Mouse (Mus musculus): ENCODE measurements at regions not wholly inside any gene's neighbourhood (a gene's known extent, or its start where the extent isn't known, plus 50 kb on each side); places are given as distances from the start of the nearest gene placed in this dataset.
"Not testable (repeated sequence)": the region's sequence is repeated elsewhere in the genome, so short reads cannot be mapped to it uniquely, and the experiment has no call there.

DNA sequence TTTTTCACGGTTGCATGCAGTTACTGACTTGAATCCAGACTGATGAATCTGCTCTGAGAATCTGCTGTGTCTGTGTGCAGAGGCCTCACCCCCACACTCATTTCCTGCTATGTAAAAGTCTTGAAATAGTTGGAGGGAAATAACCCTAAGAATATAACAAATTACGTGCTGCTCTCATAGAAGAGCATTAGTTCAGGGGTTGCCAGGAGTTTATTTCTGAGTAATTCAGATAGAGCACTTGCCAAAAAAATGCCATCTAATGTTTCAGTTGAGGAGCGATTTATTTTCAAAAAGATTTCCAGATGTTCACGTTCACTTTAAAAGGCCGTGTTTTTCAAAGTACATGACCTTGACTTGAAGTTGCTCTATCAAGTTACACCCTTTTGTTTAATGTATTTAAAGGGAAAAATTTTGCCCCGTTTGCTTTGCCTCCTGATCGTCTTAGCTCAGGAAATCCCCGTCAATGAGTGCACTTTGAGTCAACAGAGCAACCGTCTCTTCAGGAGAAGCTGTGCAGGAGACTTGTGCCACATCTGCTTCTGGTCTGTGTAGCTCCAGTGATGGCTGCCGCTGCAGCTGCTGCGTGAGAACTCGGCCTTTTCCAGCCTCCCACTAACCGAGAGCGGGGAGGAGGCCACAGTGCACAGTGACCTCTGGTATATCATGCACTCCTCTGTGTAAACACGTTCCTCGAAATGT, 50.9 kb upstream of the Sec61g start:
- DNase-seq (ENCODE audit: low spot score in 2 of 2): peak; percentile 1 to 8

DNA sequence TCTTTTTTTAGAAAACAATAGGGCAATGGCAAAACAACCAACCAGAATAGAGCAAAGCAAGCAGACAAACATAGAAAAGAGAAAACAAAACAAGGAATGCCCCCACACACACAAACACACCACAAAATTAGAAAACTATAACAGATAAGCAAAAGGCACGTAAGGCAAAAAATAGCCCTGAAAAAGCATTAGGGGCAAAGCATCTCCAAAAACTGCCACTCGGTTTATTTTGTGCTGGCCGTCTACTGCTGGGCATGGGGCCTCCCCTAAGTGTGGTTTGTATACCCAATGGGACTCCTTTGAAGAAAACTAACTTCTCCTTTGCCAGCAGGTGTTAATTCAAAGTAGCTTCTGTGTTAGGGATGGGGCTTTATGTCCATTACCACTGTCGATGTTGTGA, 53.4 kb upstream of the Sec61g start:
- DNase-seq (ENCODE audit: low spot score in 2 of 2): no peak

DNA sequence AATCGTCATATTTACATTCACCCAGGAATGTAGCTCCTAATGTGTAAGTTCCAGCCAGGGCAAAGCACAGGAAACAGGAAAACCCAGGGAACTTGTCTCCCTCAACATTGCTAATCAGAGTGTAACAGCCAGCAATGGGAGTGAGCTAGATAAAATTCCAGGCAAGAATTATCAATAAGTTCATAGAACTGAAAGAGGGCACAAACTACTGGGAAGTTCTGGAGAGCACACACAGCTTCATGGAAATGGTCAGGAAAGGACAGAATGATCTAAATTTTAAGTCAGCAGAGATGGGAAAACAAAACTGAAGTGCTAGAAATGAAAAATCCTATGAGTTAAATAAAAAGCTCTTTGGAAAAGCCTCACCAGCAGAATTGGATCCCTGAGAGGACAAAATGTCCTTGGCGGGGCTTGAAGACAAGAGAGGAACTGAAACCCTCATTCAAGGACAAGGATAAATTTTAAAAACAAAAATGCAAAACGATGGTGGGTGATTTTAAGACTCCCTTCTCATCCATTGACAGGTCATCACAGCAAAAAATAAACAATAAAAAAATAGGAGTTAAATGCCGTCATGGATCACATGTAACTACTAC, 80.9 kb upstream of the Sec61g start:
- DNase-seq (ENCODE audit: low spot score in 2 of 2): peak in 1 of 2 experiments; percentile 38

DNA sequence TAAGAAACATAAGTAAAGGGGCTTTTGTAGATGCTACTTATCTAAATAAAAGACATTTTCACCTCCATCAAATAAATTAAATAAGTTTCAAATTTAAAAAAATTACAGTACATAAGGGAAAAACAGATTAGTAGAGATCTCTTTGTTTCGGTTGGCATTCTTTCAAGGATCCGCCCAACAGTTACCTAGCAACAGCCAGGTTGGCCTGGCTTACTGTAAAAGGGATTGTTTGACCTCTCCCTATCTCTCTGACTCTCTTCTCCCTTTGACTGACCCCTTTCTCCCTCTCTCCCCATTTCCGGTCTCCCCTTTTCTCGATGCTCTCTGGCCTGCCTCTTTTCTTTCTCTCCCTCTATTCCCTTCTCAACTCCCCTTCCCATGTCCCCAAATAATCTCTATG, 82.3 kb upstream of the Sec61g start:
- DNase-seq (ENCODE audit: low spot score in 2 of 2): no peak

DNA sequence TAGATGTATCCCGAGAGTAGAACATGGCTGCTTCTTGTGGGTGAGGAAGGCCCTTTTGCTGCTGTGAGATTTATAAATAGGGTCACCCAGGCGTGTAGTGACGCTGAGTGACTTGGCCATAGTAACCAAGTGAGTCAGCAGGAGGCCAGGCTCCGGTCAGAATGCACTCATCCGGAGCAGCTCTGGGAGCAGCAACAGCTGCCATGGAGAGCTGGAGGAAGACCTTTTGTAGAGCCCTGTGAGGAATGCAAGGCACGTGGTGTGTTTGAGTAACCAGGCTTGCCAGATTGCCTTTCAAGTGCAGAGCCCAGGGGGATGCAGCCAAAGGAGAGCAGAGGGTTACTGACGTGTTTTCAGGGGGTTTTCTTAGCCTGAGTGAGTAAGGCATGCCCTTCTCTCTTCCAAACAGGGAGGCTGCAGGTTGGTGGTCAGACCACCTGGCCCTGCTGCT, 83.2 kb upstream of the Sec61g start:
- DNase-seq (ENCODE audit: low spot score in 2 of 2): peak; percentile 83 to 86

DNA sequence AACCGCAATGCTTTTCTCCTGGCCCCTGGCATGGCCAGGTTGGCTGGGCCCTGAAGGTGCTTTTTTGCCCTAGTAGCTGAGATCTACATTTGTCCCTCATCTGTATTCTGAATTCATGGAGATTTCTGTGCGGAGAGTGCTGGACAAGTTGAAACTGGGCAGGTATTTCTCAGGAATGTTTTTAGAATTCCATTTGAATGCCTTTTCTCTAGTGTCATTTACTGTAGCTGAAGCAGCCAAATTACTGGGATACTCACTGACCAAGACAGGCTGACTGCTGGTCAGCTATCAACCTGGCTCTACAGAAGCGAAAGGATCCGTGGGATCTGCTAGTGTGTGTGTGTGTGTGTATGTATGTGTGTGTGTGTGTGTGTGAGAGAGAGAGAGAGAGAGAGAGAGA, 83.7 kb upstream of the Sec61g start:
- DNase-seq (ENCODE audit: low spot score in 2 of 2): no peak

DNA sequence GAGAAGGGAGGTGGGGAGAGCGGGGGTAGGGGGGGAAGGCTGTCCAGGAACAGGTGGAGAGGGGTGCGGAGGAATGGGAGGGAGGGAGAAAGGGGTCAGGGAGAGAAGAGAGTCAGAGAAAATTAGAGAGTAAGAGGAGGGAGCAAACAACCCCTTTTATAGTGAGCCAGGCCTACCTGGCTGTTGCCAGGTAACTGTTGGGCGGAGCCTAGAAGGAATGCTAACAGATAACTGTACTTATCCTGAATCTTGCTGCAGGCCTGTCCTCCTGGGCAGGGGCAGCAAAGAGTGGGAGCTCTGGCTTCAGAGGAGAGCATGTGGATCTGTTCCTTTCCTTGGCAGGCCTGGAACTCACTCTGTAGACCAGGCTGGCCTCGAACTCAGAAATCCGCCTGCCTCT, 84.5 kb upstream of the Sec61g start:
- DNase-seq (ENCODE audit: low spot score in 2 of 2): no peak

DNA sequence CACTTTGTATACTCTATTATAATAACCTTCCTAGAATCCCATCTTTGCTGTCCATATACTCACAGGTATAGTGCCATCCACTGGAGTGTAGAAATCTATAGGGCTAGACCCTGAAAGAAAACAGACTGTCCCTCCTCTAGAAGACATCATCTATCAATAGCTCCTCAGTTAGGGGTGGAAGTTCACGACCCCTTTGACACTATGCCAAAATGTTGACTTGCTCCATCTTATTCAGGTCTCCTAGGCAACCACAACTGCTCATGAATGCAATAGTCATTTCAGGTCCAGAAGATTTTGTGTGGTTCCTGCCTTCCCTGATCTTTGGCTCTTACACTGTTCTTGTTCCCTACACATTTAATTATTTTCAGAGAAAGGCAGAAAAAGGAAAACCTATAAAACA, 86.5 kb upstream of the Sec61g start:
- no peak for DNase-seq (ENCODE audit: low spot score in 2 of 2)

DNA sequence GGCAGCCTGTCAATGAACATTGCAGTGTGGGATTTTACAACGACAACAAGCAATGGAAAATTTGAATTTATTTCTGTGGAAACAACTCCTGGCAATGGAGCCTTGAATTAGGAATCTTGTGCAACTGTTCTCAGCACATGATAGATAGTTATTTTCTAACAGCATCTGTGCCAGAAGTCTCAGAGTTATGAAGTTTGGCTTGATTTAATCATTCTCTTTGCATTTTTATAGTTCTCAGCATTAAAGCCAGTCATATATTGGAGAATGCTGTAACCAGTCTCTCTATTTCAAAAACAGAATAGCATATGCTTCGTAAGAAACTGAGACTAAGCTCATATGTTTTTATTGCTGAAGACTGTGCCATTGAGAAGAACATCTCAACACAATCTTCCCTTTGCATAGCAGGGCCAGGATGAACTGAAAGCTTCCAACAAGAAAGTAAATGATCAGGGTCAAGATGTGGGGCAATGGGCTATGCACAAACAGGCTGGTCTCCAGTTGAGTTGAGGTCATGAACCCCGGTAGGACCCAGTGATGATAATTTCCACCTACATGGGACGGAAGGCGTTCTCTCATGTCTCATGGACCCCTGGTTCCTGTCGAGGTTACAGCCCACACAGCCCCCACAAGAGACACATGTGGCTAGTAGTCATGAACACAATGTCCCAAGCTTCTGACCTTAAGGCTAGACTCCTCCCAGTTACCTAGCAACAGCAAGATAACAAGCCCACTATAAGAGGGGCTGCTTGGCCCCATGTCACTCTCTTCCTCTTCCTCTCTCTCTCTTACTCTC, 89.0 kb upstream of the Sec61g start:
- DNase-seq (ENCODE audit: low spot score in 2 of 2): peak in 1 of 2 experiments; percentile 23

DNA sequence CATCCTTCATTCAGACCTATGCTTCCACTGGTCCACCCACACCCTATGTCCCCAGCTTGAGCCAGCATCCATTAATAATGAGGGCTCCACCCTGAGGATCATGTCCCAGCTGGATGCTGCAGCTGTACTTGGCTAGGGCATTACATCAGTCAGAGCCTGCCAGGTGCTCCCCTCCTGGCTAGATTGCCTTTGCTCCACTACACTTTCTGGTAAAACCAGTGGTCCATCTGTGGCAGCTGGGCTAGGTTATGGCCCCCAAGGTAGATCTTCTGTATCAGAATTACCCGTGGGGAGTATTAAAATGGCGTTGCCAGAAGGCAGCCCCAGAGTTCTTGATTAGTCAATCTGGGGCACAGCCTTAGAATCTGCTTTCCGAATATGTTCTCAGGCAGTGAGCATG, 94.7 kb upstream of the Sec61g start:
- peak in 1 of 2 experiments; percentile 21 for DNase-seq (ENCODE audit: low spot score in 2 of 2)

DNA sequence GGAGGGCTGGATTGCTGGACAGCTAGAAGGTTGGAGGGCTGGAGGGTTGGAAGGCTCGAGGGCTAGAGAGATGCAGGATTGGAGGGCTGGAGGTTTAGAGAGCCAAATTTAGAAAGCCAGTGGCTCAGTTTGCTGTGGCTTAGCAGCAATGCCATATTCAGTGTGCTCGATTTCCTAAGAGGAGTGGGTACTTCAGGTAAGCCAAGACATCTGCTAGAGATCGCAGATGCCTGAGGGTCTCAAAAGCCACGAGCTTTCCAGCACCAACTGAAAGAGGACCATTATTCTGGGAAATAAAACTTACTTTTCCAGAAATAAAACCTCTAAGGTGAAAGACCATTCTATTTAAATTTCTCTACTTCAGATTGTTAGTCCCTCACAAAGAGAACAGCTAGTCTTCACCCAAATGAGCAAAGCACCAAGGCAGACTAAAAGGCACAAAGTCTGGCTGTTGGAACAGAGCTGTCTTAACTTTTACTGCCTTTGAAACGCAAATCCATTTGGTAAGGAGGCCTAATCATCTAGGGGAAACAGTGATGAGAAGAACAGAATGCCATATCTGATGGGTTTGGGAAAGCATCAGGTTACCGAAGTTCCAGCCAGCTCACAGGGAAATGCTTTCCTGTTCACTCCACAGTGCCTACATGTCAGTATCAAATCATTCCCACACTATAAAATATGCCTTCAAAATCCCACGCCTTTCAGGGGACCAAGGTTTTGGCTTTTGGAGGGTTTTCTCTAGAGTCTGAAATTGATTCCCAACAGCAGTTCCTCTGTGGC, 98.3 kb upstream of the Sec61g start:
- no peak for DNase-seq (ENCODE audit: low spot score in 2 of 2)

DNA sequence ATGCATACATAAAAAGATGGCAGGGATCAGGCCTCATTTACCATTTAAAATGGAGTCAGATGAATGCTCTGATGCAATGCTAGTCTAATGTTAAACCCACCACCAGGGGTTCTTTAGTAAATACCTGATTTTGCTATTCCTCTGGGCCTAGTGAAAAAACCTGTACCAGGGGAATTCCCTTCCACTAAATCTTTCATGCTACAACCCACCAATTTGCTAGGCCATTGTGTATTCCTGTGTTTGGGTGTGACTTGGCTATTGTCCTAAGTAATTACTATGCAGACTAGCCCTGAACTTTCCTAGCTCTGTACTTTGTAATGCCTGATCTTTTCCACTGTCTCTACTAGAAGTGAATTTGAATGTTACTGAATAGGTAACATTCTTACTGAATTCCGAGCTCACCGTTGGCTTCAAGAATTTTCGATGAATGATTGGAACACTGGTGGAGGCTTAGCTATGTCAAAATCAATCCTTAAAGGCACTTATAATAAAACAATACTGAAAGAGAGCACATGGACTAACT, 99.7 kb upstream of the Sec61g start:
- DNase-seq (ENCODE audit: low spot score in 2 of 2): not testable (repeated sequence)

DNA sequence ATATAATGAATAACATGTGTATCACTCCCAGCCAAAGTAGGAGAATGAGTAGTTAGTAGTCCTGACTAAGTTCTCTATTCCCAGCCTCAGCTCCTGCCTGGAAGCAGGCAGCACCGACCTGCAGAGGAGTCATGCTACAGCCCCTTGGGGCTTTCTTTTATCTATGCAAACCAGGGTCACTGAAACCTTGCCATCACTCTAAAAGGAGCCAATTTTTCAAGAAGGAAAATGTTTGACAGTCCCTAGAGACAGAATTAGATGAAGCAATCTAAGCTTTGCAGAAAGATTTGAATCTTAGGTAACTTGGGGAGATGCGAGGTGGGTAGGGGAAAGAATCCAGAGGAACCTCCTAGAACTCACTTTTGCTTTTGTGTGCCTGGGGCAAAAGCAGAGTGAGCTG, 103.5 kb upstream of the Sec61g start:
- DNase-seq (ENCODE audit: low spot score in 2 of 2): no peak

DNA sequence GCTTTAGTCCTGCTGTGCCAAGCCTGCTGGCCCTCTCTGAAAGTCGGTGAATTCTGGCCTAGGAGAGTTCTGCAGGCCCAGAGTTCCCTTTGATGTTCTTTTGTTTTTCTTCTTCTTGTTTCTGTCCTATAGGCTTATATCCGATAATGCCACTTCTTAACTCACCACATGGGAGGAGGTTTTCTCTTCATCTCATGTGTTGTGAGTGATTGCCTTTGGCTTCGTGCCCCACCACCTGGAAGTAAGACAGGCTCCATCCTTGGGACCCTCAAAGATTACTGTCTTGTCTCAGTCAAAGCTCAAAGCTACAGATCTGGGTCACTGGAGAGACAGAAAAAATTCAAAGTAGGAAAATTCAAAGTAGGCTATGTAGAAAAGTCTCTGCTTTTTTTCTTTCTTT, 104.2 kb upstream of the Sec61g start:
- no peak for DNase-seq (ENCODE audit: low spot score in 2 of 2)

DNA sequence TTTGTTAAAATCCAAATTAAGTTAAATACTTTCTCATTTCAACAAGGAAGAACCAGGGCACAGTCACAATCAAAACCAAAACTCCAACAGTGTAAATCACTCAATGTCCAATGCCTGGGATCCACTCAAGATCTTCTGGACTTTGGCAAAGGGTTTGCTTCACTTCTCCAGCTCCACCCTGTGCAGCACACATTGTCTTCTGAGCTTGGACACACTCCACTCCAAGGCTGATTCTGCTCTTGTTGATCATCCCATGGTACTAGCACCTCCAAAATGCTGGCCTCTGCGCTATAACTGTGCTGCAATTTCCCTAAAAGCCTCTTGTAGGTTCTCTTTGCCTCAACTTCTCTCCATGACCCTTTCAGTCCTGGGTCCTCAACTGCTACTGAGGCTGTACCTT, 111.5 kb upstream of the Sec61g start:
- peak in 1 of 2 experiments; percentile 24 for DNase-seq (ENCODE audit: low spot score in 2 of 2)

DNA sequence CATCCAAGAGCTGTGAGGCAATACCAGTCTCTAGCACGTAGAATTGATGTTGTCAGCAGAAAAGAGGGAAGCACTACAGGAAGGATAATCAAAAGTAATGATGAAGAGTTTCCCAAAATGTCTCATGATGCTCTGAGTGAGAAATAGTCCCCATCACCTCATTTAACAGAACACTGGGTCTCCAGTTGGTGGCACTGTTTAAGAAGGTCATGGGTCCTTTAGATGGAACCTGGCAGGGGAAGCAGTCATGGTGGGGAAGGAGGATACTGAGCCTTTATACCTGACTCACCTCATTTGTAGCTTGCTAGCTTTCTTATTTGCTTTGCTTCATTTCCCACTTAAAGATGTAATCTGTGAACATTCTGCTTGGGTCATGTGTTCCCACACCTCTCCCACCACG, 115.4 kb upstream of the Sec61g start:
- DNase-seq (ENCODE audit: low spot score in 2 of 2): no peak

DNA sequence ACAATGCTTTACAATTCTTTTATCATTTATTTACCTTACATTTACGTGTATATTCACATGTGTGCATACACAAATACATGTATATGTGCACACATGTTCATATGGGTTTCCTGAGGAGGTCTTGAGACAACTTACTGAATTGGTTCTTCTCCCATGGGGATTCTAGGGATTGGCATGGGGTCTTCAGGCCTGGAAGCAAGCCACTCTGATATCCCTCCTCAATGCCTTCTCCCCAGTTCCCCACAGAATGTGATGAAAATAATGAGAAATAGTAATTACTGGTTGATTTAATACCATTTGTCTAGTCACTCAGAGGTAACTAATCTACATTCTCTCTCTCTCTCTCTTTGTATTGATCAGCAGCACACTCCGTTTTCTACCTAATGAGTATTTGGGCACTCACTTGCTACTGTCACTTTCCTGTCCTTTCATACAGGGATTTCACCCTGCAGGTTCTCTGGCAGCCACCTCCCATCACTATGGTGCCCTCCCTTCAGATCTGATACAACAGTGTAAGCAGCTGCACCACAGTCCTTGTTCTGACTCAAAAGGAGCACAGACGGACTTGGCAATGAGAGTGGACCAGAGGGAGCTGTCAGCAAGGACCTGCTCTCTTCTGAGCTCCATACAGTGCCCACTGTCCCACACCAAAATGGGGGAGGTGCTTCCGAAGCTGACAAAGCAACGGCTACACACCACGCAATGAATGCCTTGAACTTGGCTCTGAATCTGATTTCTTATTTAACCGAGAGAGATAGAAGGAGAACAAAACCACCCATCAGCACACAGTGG, 119.2 kb upstream of the Sec61g start:
- DNase-seq (ENCODE audit: low spot score in 2 of 2): no peak

DNA sequence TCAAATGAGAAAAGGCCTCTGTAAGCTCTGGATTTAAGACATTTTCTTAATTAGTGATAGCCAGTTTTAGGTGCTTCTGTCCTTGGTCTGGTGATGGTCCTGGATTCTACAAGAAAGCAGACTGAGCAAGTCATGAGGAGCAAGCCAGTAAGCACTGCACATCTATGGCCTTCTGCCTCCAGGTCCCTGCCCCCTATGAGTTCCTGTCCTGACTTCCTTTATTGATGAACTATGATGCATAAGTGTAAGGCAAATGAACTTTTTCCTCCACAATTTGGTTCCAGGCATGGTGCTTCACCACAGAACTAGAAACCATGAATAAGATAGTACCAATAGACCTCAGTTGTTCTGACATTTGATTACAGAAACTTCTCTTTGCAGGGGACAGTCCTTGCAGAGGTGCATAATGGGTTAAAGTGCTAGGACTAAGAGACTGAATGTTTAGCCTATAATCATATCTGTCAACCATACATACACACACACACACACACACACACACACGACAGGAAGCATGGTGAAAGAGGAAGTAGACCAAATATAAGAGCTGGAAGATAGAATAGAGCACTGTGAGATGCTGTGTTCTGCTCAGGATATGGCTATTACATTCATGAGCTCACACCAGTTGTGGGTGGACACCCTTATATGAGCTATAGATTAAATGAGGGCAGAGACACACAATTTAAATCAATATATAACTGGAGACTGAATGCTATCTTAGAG, 121.3 kb upstream of the Sec61g start:
- DNase-seq (ENCODE audit: low spot score in 2 of 2): no peak

DNA sequence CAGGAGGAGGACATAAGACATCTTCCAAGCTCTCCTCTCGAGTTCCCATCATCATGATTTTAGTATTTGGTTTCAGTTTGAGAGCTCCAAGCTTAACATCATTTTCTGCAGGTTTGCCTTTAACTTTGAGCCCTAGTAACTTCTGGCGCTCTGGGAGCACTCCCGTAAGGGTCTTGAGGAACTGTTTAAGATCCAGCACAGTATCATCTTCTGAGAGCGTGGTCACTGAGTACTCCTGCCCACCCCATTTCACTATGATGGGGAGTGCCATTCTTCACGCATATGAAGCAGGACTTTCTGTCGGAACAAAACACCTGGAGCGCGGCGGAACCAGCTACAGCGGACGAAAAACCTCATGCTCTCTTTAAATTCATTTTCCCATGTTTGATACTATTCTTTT, 116.2 kb upstream of the Egfr start:
- not testable (repeated sequence) for DNase-seq (ENCODE audit: low spot score in 2 of 2)

DNA sequence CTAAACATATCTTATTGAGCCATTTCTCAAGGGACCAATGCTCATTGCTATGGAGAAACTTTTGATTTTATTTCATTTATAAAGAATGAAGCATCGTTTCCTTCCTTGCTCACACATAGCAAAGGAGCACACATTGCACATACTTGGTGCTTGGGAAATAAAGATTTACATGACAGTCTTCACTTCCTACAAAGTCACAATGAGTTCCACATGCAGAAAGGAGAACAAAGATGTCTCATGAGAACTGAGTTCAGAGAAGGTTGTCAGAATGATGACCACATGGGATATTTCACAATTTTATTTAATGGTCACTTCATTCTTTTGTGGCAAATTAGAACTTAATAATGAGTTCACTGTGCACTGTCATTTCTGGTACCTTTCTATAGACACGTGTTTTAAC, 114.3 kb upstream of the Egfr start:
- DNase-seq (ENCODE audit: low spot score in 2 of 2): peak in 1 of 2 experiments; percentile 2

Data from heart, adult 9 months (tissue).